Mouse (Mus musculus): ENCODE measurements at regions not wholly inside any gene's neighbourhood (a gene's known extent, or its start where the extent isn't known, plus 50 kb on each side); places are given as distances from the start of the nearest gene placed in this dataset.
A peak's percentile ranks its signal among the peaks of the same experiment; 100 is the strongest.

- Histone ChIP-seq H3K4me1 (replicated peaks; ENCODE audit: control insufficient read depth, insufficient read depth) (no peaks in the 10 kb centered on the region), H3K27me3 (ENCODE audit: control insufficient read depth, insufficient read depth, low read length) (no peaks in the 10 kb centered on the region), H3K4me3 (ENCODE audit: low read depth, low read length) (no peak overlapping the region), H3K27ac (replicated peaks) (no peak overlapping the region), H3K9me3 (ENCODE audit: control insufficient read depth, low read length) (no peaks in the 10 kb centered on the region), H3K36me3 (ENCODE audit: control insufficient read depth, insufficient read depth, low read length) (no peaks in the 10 kb centered on the region), H3K9ac (ENCODE audit: low read length) (no peak overlapping the region), H3K4me2 (replicated peaks; ENCODE audit: low read depth) (no peak overlapping the region)
- ATAC-seq (ENCODE audit: low FRiP score, low TSS enrichment) (no peak), DNase-seq (ENCODE audit: low spot score) (no peak)
- TF ChIP-seq EP300 (optimal IDR thresholded peaks at IDR 0.05), result no peak
- no peak for TF ChIP-seq CTCF (IDR thresholded peaks at IDR 0.05; ENCODE audit: low read depth)
- 79% methylated on average over 12 of the region's 12 CpGs for WGBS
Observed at GRCm38 (mm10) chr6:101937467-101938392, 560.0 kb upstream of the Pdzrn3 start.

GRCm38 (mm10) chr6:101931768-101932167 is 554.1 kb upstream of the Pdzrn3 start:
- Histone ChIP-seq H3K4me2 (replicated peaks; ENCODE audit: low read depth) (no peak overlapping the region), H3K9me3 (ENCODE audit: control insufficient read depth, low read length) (no peaks in the 10 kb centered on the region), H3K9ac (ENCODE audit: low read length) (no peak overlapping the region), H3K4me3 (ENCODE audit: low read depth, low read length) (no peak overlapping the region), H3K4me1 (replicated peaks; ENCODE audit: control insufficient read depth, insufficient read depth) (no peaks in the 10 kb centered on the region), H3K36me3 (ENCODE audit: control insufficient read depth, insufficient read depth, low read length) (no peaks in the 10 kb centered on the region), H3K27me3 (ENCODE audit: control insufficient read depth, insufficient read depth, low read length) (no peaks in the 10 kb centered on the region), H3K27ac (replicated peaks) (no peak overlapping the region)
- WGBS, result 93% methylated on average over 5 of the region's 5 CpGs
- TF ChIP-seq CTCF (IDR thresholded peaks at IDR 0.05; ENCODE audit: low read depth) (no peak), EP300 (optimal IDR thresholded peaks at IDR 0.05) (no peak)
- ATAC-seq (ENCODE audit: low FRiP score, low TSS enrichment), result no peak
- DNase-seq (ENCODE audit: low spot score), result no peak

GRCm38 (mm10) chr6:101921686-101922085 is 544.0 kb upstream of the Pdzrn3 start:
- no peak for TF ChIP-seq EP300 (optimal IDR thresholded peaks at IDR 0.05)
- no peak for TF ChIP-seq CTCF (IDR thresholded peaks at IDR 0.05; ENCODE audit: low read depth)

GRCm38 (mm10) chr6:101921186-101921585 is 543.5 kb upstream of the Pdzrn3 start:
- Histone ChIP-seq H3K9ac (ENCODE audit: low read length) (no peak overlapping the region), H3K27me3 (ENCODE audit: control insufficient read depth, insufficient read depth, low read length) (no peaks in the 10 kb centered on the region), H3K4me2 (replicated peaks; ENCODE audit: low read depth) (no peak overlapping the region), H3K4me3 (ENCODE audit: low read depth, low read length) (no peak overlapping the region), H3K36me3 (ENCODE audit: control insufficient read depth, insufficient read depth, low read length) (no peaks in the 10 kb centered on the region), H3K4me1 (replicated peaks; ENCODE audit: control insufficient read depth, insufficient read depth) (no peaks in the 10 kb centered on the region), H3K9me3 (ENCODE audit: control insufficient read depth, low read length) (no peaks in the 10 kb centered on the region), H3K27ac (replicated peaks) (no peak overlapping the region)
- ATAC-seq (ENCODE audit: low FRiP score, low TSS enrichment) (no peak), DNase-seq (ENCODE audit: low spot score) (no peak)
- TF ChIP-seq CTCF (IDR thresholded peaks at IDR 0.05; ENCODE audit: low read depth), result peak; percentile 52
- no peak for TF ChIP-seq EP300 (optimal IDR thresholded peaks at IDR 0.05)

More at GRCm38 (mm10) chr6:101921686-101922085, 544.0 kb upstream of the Pdzrn3 start:
- H3K9ac ChIP-seq (ENCODE audit: low read length), result no peak overlapping the region
- DNase-seq (ENCODE audit: low spot score) (no peak), ATAC-seq (ENCODE audit: low FRiP score, low TSS enrichment) (no peak)
- H3K36me3 ChIP-seq (ENCODE audit: control insufficient read depth, insufficient read depth, low read length), result no peaks in the 10 kb centered on the region
- H3K27me3 ChIP-seq (ENCODE audit: control insufficient read depth, insufficient read depth, low read length), result no peaks in the 10 kb centered on the region
- H3K4me2 ChIP-seq (replicated peaks; ENCODE audit: low read depth), result no peak overlapping the region
- H3K4me1 ChIP-seq (replicated peaks; ENCODE audit: control insufficient read depth, insufficient read depth), result no peaks in the 10 kb centered on the region
- H3K4me3 ChIP-seq (ENCODE audit: low read depth, low read length), result no peak overlapping the region
- 65% methylated on average over 4 of the region's 4 CpGs for WGBS
- H3K27ac ChIP-seq (replicated peaks), result no peak overlapping the region
- no peaks in the 10 kb centered on the region for H3K9me3 ChIP-seq (ENCODE audit: control insufficient read depth, low read length)

GRCm38 (mm10) chr6:101918914-101919313 is 541.2 kb upstream of the Pdzrn3 start:
- no peak for DNase-seq (ENCODE audit: low spot score)
- TF ChIP-seq CTCF (IDR thresholded peaks at IDR 0.05; ENCODE audit: low read depth) (no peak), EP300 (optimal IDR thresholded peaks at IDR 0.05) (no peak)
- no peak for ATAC-seq (ENCODE audit: low FRiP score, low TSS enrichment)

GRCm38 (mm10) chr6:101905029-101905342 is 527.3 kb upstream of the Pdzrn3 start:
- no peak overlapping the region for H3K4me3 ChIP-seq (ENCODE audit: low read depth, low read length)
- no peaks in the 10 kb centered on the region for H3K4me1 ChIP-seq (replicated peaks; ENCODE audit: control insufficient read depth, insufficient read depth)
- no peak overlapping the region for H3K27ac ChIP-seq (replicated peaks)
- H3K27me3 ChIP-seq (ENCODE audit: control insufficient read depth, insufficient read depth, low read length), result no peaks in the 10 kb centered on the region
- TF ChIP-seq CTCF (IDR thresholded peaks at IDR 0.05; ENCODE audit: low read depth), result no peak
- no peak for TF ChIP-seq EP300 (optimal IDR thresholded peaks at IDR 0.05)
- no peak for DNase-seq (ENCODE audit: low spot score)
- H3K36me3 ChIP-seq (ENCODE audit: control insufficient read depth, insufficient read depth, low read length), result no peaks in the 10 kb centered on the region
- ATAC-seq (ENCODE audit: low FRiP score, low TSS enrichment), result no peak
- 74% methylated on average over 2 of the region's 2 CpGs for WGBS
- H3K9ac ChIP-seq (ENCODE audit: low read length), result no peak overlapping the region
- H3K9me3 ChIP-seq (ENCODE audit: control insufficient read depth, low read length), result no peaks in the 10 kb centered on the region
- H3K4me2 ChIP-seq (replicated peaks; ENCODE audit: low read depth), result no peak overlapping the region

More at GRCm38 (mm10) chr6:101918914-101919313, 541.2 kb upstream of the Pdzrn3 start:
- Histone ChIP-seq H3K4me3 (ENCODE audit: low read depth, low read length) (no peak overlapping the region), H3K36me3 (ENCODE audit: control insufficient read depth, insufficient read depth, low read length) (no peaks in the 10 kb centered on the region), H3K9ac (ENCODE audit: low read length) (no peak overlapping the region), H3K9me3 (ENCODE audit: control insufficient read depth, low read length) (no peaks in the 10 kb centered on the region), H3K27me3 (ENCODE audit: control insufficient read depth, insufficient read depth, low read length) (no peaks in the 10 kb centered on the region), H3K4me2 (replicated peaks; ENCODE audit: low read depth) (no peak overlapping the region), H3K4me1 (replicated peaks; ENCODE audit: control insufficient read depth, insufficient read depth) (no peaks in the 10 kb centered on the region), H3K27ac (replicated peaks) (no peak overlapping the region)
